Mouse (Mus musculus) liver, embryonic 12.5 days (tissue): ENCODE measurements around the gene Cd28. TPM values are rescaled to one million over a fixed set of nuclear protein-coding genes. Genes with fewer than 3 reads are reported as not detected.

Source experiments
- ATAC-seq: fragments of 200-750 bp; cut with Nextera tagmentation; 2 replicates; pipeline ENCODE4 v1.8.0; 2017; ENCODE audit warnings: moderate number of reproducible peaks, mild to moderate bottlenecking, moderate library complexity
- H3K27ac ChIP-seq: fragments of 300-500 bp; sonication (generic); 2 replicates; pipeline ENCODE4 v1.5.1; 2016; ENCODE audit warnings: mild to moderate bottlenecking
- H3K27me3 ChIP-seq: fragments of 300-500 bp; sonication (generic); replicated peaks from 2 replicates; pipeline ENCODE4 v1.6.1; 2016; ENCODE audit warnings: mild to moderate bottlenecking, moderate library complexity
- H3K36me3 ChIP-seq: fragments of 300-500 bp; sonication (generic); 2 replicates; pipeline ENCODE4 v1.6.1; 2016; ENCODE audit warnings: mild to moderate bottlenecking, moderate library complexity
- H3K4me1 ChIP-seq: fragments of 300-500 bp; sonication (generic); 2 replicates; pipeline ENCODE4 v1.6.1; 2016
- H3K4me2 ChIP-seq: fragments of 300-500 bp; sonication (generic); 2 replicates; pipeline ENCODE4 v1.6.1; 2016; ENCODE audit warnings: mild to moderate bottlenecking, moderate library complexity
- H3K4me3 ChIP-seq: fragments of 300-500 bp; sonication (generic); 2 replicates; pipeline ENCODE4 v1.5.1; 2016; ENCODE audit warnings: mild to moderate bottlenecking, moderate library complexity
- H3K9ac ChIP-seq: fragments of 300-500 bp; sonication (generic); 2 replicates; pipeline ENCODE4 v1.6.1; 2016; ENCODE audit warnings: mild to moderate bottlenecking, moderate library complexity
- H3K9me3 ChIP-seq: fragments of 300-500 bp; sonication (generic); replicated peaks from 2 replicates; pipeline ENCODE4 v1.6.1; 2016; ENCODE audit warnings: mild to moderate bottlenecking, moderate library complexity
- WGBS: fragments of 180-500 bp; shearing (Covaris S2); methylation state at CpG from one replicate; pipeline ENCODE4 v1.1.7; 2016; ENCODE audit not compliant: insufficient replicate concordance; 5-methylcytosine and 5-hydroxymethylcytosine counted together
- polyA plus RNA-seq: library from polyadenylated mRNA; unstranded; fragments of >200 nt; fragmentation: Nextera tagmentation; extraction: Ambion mirVana; gene quantifications from 2 replicates; pipeline ENCODE4 v1.2.1, GENCODE M21; 2016

Cd28 gene
- polyA plus RNA-seq, 1 experiment from 2014 or later: 0.12 TPM

DNA sequence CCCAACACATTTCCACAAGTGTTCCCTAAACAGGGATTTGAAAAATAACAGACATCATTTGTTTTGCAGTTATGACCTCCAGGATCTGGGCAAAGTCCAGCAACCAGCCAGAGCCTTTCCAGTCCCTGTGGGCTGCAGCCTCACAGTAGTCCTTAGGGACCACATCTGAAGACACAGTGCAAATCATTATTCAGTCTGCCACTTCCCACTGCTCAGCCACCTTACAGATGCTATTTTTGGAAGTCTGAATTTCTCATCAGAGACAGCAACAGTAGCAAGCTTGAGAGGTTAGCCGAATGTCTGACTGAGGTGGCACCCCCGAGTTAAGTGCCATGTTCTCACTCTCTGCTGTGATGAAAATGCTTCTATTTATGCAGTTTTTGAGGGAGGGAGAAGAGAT lies 15.3 kb downstream of the Cd28 start:
- H3K27me3 ChIP-seq: no peaks in the 10 kb centered on the region
- H3K4me2 ChIP-seq: no peak overlapping the region
- no peak overlapping the region for H3K4me3 ChIP-seq
- H3K36me3 ChIP-seq: no peaks in the 10 kb centered on the region
- H3K4me1 ChIP-seq: no peaks in the 10 kb centered on the region
- 74% methylated on average over 2 of the region's 2 CpGs for WGBS
- no peak overlapping the region for H3K27ac ChIP-seq
- H3K9me3 ChIP-seq: 0 out of 2 replicates have a peak, but pooled peaks cover 3% of the 10 kb centered on the region
- ATAC-seq: no peak
- no peak overlapping the region for H3K9ac ChIP-seq

DNA sequence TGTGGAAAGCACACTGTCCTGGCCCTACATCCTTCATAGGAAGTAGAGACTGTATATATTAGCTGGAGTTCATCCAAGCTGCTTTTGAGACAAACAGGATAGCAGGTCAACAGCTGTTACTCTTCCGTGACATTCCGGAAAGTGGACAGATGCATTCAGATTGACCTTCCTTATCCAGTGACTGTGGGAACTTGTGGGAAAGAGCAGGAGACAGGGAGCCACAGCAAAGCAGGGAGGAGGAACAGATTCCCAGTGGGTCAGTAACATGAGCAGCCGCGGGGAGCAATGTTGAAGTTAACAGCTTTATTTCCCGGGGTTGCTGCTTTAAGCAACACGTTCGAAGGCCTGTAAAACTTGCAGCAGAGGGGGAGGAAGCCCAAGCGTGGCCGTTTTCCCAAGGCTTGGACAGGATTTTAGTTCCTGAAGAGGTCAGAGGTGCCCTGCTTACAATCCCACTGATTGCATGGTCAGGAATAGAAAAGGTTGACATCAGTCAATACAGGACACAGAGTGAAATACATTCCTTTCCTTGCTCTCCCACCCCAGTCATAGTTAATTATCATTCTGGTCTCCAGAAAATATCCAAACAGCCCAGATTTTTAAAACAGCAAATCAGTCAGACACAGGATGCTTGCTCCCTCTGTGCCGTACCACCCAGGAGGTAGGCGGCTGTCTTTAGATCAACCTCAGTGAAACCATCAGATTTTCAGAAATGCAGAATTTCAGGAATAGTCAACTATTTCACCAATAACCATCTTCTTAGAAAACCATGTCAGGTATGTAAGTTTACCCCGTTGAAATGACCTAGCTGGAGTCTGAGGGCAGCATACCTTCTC lies 18.7 kb downstream of the Cd28 start:
- no peak overlapping the region for H3K4me2 ChIP-seq
- H3K27me3 ChIP-seq: no peaks in the 10 kb centered on the region
- H3K9me3 ChIP-seq: 0 out of 2 replicates have a peak, but pooled peaks cover 3% of the 10 kb centered on the region
- no peak overlapping the region for H3K9ac ChIP-seq
- H3K4me1 ChIP-seq: no peaks in the 10 kb centered on the region
- no peak overlapping the region for H3K27ac ChIP-seq
- H3K4me3 ChIP-seq: no peak overlapping the region
- no peak for ATAC-seq
- H3K36me3 ChIP-seq: no peaks in the 10 kb centered on the region
- WGBS: 66% methylated on average over 12 of the region's 12 CpGs

DNA sequence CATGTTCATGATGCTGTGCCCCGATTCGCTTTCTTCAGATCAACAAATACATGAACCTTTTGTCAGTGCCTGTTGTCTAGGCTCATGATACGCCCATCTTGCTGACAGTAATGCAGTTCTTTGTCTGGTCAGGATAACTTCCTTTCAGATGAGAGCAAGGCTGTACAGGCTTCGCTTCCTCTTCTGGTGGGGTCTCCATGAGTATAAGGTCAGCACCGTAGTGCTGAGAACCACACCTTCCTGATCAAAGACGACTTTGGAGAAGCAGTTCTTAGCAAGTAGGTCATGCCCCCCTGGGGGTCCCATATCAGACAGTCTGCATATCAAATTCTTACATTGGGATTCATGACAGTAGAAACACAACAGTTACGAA lies 19.3 kb downstream of the Cd28 start:
- H3K4me1 ChIP-seq: no peaks in the 10 kb centered on the region
- no peak overlapping the region for H3K4me3 ChIP-seq
- no peak overlapping the region for H3K27ac ChIP-seq
- no peak overlapping the region for H3K4me2 ChIP-seq
- no peak for ATAC-seq
- 0 out of 2 replicates have a peak, but pooled peaks cover 3% of the 10 kb centered on the region for H3K9me3 ChIP-seq
- no peaks in the 10 kb centered on the region for H3K36me3 ChIP-seq
- WGBS: 54% methylated on average over 7 of the region's 7 CpGs
- no peak overlapping the region for H3K9ac ChIP-seq
- H3K27me3 ChIP-seq: no peaks in the 10 kb centered on the region

DNA sequence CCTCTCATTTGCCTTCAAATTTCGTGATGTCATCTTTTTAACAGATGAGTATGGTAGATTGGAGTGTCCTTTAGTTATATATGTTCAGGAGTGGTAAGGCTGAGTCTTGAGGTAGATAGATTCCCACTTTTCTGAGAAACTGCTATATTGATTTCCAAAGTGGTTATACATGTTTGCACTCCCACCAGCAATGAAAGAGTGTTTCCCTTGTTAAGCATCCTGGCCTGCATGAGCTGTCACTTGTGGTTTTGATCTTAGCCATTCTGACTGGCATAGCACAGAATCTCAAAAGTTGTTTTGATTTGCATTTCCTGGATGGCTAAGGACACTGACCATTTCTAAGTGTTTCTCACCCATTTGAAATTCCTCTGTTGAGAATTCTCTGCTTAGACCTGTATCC lies 27.7 kb downstream of the Cd28 start:
- no peaks in the 10 kb centered on the region for H3K27me3 ChIP-seq
- no peak overlapping the region for H3K27ac ChIP-seq
- H3K9me3 ChIP-seq: no peaks in the 10 kb centered on the region
- no peak overlapping the region for H3K4me2 ChIP-seq
- H3K36me3 ChIP-seq: no peaks in the 10 kb centered on the region
- no peak for ATAC-seq
- no peaks in the 10 kb centered on the region for H3K4me1 ChIP-seq
- no peak overlapping the region for H3K4me3 ChIP-seq
- 24% methylated on average over 1 of the region's 1 CpGs for WGBS
- H3K9ac ChIP-seq: no peak overlapping the region

DNA sequence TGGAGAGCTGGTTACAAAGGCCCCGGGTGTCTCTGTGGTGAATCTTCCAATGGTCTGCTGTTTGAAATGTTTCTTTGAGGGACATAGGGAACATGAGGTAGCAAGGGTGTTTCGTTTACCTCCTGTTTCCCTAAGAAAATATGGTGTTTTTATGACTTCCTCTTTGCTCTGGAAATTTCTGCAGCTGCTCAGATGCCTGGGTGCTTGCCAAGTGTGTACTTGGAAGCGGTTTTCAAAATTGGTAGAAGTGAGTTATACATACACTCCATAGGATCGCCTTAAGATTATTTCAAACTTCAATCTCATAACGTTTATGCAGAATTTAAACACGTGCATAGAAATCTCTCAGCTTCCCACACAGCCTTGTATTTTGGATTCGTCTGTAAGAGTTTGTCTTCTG lies 29.1 kb downstream of the Cd28 start:
- H3K27ac ChIP-seq: no peak overlapping the region
- no peaks in the 10 kb centered on the region for H3K4me1 ChIP-seq
- no peaks in the 10 kb centered on the region for H3K36me3 ChIP-seq
- no peak overlapping the region for H3K9ac ChIP-seq
- H3K4me3 ChIP-seq: no peak overlapping the region
- no peaks in the 10 kb centered on the region for H3K9me3 ChIP-seq
- H3K4me2 ChIP-seq: no peak overlapping the region
- H3K27me3 ChIP-seq: no peaks in the 10 kb centered on the region
- ATAC-seq: no peak
- WGBS: 53% methylated on average over 7 of the region's 7 CpGs

DNA sequence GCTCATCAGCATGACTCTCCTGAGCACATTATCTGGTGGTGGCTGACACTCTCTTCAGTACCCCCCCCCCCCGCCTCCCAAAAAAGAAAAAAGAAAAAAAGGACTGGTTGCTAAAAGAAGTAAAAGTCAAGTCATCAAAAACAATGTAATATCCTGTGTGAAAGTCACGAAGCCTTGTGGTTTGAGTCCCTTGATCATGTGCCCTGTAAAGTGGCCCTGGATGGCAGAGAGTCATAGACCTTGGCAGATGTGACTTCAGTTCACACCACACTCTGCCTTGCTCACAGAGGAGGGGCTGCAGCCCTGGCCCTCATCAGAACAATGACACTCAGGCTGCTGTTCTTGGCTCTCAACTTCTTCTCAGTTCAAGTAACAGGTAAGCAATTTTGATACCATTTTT lies 29.6 kb downstream of the Cd28 start:
- no peak overlapping the region for H3K27ac ChIP-seq
- no peaks in the 10 kb centered on the region for H3K9me3 ChIP-seq
- H3K27me3 ChIP-seq: no peaks in the 10 kb centered on the region
- no peaks in the 10 kb centered on the region for H3K36me3 ChIP-seq
- no peak overlapping the region for H3K4me3 ChIP-seq
- no peak overlapping the region for H3K9ac ChIP-seq
- no peak for ATAC-seq
- WGBS: 34% methylated on average over 2 of the region's 2 CpGs
- H3K4me2 ChIP-seq: no peak overlapping the region
- no peaks in the 10 kb centered on the region for H3K4me1 ChIP-seq

DNA sequence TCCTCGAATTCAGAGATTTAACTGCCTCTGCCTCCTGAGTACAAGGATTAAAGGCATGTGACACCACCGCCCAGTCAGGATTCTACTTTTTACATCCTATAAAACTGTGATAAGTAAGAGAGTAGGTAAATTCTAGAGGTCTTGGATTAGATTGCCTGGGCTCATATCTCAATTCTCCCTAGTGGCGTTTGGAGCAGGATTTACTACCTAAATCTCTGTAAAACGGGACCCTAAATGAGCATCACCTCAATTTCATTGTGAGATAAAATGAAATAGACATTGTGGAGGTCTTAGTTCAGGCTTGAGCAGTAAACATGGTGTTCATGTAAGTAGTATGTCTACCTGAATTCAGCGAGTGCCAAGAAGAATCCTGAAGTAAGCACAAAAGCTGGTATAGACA lies 30.3 kb downstream of the Cd28 start:
- Histone ChIP-seq H3K9ac (no peak overlapping the region), H3K4me1 (no peaks in the 10 kb centered on the region), H3K27ac (no peak overlapping the region), H3K36me3 (no peaks in the 10 kb centered on the region), H3K4me3 (no peak overlapping the region), H3K9me3 (no peaks in the 10 kb centered on the region), H3K4me2 (no peak overlapping the region), H3K27me3 (no peaks in the 10 kb centered on the region)
- 68% methylated on average over 5 of the region's 5 CpGs for WGBS
- no peak for ATAC-seq

DNA sequence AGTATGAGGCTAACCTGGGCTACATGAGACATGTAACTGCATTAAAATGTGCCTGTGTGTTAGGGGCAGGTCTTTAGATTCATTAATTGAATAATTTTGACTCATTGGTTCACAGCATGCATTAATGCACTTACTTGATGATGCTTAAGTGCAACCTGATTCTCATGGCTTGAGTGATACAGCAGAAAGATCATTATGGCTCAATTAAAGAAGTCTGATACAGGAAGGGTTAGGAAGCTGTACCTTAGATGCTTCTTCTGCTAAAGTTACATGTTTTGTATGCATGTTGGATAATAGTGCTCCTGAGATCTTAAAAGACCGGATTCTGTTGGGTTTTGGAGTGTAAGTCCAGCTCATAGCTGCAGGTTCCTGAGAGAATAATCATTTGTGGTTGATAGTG lies 31.7 kb downstream of the Cd28 start:
- H3K9me3 ChIP-seq: no peaks in the 10 kb centered on the region
- H3K27ac ChIP-seq: no peak overlapping the region
- no peaks in the 10 kb centered on the region for H3K27me3 ChIP-seq
- H3K4me2 ChIP-seq: no peak overlapping the region
- H3K36me3 ChIP-seq: no peaks in the 10 kb centered on the region
- no peak overlapping the region for H3K4me3 ChIP-seq
- ATAC-seq: no peak
- no peak overlapping the region for H3K9ac ChIP-seq
- no peaks in the 10 kb centered on the region for H3K4me1 ChIP-seq
- 79% methylated on average over 1 of the region's 1 CpGs for WGBS

DNA sequence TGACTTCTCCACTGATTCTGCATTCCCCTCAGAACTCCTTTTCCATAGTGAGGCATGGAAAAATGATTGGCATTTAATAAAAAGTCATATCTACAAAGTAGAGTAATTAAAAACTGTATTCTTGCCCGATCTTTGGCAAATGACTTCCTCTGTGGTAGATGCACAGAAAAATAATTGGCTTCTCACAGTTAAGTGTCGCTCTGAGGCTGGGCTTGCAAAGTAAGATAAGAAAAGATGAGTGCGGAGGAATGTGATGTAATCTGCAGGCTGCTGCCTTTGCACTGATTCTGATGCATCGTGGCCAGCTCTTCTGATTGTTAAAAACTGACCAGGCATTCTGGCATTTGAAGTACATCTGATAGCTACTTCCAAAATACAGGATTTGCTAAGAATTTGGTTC lies 32.3 kb downstream of the Cd28 start:
- no peak for ATAC-seq
- no peak overlapping the region for H3K4me2 ChIP-seq
- 21% methylated on average over 4 of the region's 4 CpGs for WGBS
- H3K9me3 ChIP-seq: no peaks in the 10 kb centered on the region
- no peaks in the 10 kb centered on the region for H3K27me3 ChIP-seq
- H3K36me3 ChIP-seq: no peaks in the 10 kb centered on the region
- no peaks in the 10 kb centered on the region for H3K4me1 ChIP-seq
- no peak overlapping the region for H3K27ac ChIP-seq
- H3K4me3 ChIP-seq: no peak overlapping the region
- no peak overlapping the region for H3K9ac ChIP-seq

DNA sequence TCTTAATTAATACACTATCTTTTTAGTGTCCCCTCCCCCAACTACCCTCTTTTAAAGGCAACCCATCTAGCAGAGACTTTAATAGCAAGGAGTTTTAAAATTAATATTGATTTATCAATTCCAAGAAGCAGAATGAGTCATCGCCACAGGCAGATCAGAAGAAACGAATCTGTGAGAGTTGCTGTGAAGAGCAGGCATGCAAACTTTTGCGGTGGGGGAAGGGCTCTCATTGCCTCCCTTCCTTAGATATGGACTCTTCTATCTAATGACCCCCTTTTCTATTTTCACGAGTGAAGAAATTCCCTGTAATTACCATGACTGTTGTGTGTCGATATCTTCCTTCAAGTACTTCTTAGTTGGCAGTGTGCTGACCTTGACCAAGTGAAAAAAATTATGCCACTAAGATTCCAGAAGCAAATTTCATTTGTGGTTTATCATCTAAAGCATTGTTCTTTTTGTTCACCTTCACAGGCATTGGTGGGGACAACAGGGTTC lies 32.8 kb downstream of the Cd28 start:
- Histone ChIP-seq H3K27me3 (no peaks in the 10 kb centered on the region), H3K4me1 (no peaks in the 10 kb centered on the region), H3K9ac (no peak overlapping the region), H3K4me2 (no peak overlapping the region), H3K4me3 (no peak overlapping the region), H3K9me3 (no peaks in the 10 kb centered on the region), H3K36me3 (no peaks in the 10 kb centered on the region), H3K27ac (no peak overlapping the region)
- no peak for ATAC-seq
- WGBS: 64% methylated on average over 5 of the region's 5 CpGs

DNA sequence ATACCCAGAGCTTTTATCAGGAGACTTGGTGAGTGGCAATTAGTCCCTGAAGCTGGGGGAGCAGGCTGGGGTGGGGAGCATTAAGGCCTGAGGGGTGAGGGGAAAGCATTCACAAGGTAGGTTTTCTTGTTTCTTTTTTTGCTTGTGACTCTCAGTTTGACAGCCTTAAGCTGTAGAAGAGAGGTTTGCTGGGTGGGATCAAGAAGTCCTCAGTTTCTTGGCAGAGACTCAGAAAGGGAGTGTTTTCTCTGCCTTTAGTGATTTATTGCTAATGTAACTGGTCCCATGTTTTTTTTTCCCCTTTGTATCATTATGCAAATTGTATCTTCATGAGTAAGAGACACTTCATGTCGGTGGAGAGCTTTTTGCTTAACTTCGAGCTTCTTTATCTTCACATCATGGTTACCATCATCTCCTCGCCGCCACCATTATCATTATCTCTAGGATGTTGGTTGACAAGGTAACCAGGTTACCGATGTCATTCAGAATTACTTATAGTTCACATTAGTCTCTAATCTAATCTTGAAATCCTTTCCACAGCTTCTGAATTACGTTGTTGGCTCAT lies 33.7 kb downstream of the Cd28 start:
- Histone ChIP-seq H3K36me3 (no peaks in the 10 kb centered on the region), H3K27ac (no peak overlapping the region), H3K4me3 (no peak overlapping the region), H3K4me2 (no peak overlapping the region), H3K9ac (no peak overlapping the region), H3K4me1 (no peaks in the 10 kb centered on the region), H3K9me3 (no peaks in the 10 kb centered on the region), H3K27me3 (no peaks in the 10 kb centered on the region)
- 74% methylated on average over 6 of the region's 6 CpGs for WGBS
- ATAC-seq: no peak

DNA sequence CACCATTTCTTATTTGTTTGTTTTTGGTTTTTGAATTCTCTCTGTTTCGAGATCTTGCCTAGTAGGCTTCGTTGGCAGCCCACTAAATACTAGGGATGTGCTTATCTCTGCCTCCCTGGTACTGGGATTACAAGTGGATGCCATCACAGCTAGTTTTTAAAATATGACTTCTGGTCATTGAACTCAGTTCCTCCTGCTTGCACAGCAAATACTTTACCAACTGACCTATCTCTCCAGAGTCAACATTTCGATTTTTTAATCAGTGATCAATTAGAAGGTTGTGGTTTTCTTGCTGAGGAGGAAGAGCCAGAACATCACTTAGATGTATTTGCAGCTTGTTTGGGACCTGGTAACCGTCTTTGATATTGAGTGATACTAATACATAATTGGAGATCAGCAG lies 34.4 kb downstream of the Cd28 start:
- 63% methylated on average over 4 of the region's 4 CpGs for WGBS
- Histone ChIP-seq H3K4me2 (no peak overlapping the region), H3K4me1 (no peaks in the 10 kb centered on the region), H3K4me3 (no peak overlapping the region), H3K9me3 (no peaks in the 10 kb centered on the region), H3K27me3 (no peaks in the 10 kb centered on the region), H3K27ac (no peak overlapping the region), H3K36me3 (no peaks in the 10 kb centered on the region), H3K9ac (no peak overlapping the region)
- no peak for ATAC-seq
